Mouse (Mus musculus) megakaryocyte, adult 5-6 weeks (primary cell): ENCODE measurements around the gene Parp6. TPM values are rescaled to one million over a fixed set of nuclear protein-coding genes. Genes with fewer than 3 reads are reported as not detected.
A peak's percentile ranks its signal among the peaks of the same experiment; 100 is the strongest.

Experiments
- ATAC-seq: 2 replicates; pipeline ENCODE4 v1.8.0; 2016; ENCODE audit warnings: mild to moderate bottlenecking, inconsistent platforms; ENCODE audit not compliant: poor library complexity, severe bottlenecking
- total RNA-seq, 2 experiments: library from RNA; stranded (forward) in 1 of 2; stranded (reverse) in 1 of 2; fragments of 153-499, 151-499 nt in 1 of 2; fragments of 221-1000, 200-1000 nt in 1 of 2; gene quantifications; 2 replicates each; pipeline versions ENCODE4 v1.2.3 to v1.2.4; 2015 to 2017

Parp6 gene
- total RNA-seq, 2 experiments from 2014 or later = 23.0 to 35.2 TPM

DNA sequence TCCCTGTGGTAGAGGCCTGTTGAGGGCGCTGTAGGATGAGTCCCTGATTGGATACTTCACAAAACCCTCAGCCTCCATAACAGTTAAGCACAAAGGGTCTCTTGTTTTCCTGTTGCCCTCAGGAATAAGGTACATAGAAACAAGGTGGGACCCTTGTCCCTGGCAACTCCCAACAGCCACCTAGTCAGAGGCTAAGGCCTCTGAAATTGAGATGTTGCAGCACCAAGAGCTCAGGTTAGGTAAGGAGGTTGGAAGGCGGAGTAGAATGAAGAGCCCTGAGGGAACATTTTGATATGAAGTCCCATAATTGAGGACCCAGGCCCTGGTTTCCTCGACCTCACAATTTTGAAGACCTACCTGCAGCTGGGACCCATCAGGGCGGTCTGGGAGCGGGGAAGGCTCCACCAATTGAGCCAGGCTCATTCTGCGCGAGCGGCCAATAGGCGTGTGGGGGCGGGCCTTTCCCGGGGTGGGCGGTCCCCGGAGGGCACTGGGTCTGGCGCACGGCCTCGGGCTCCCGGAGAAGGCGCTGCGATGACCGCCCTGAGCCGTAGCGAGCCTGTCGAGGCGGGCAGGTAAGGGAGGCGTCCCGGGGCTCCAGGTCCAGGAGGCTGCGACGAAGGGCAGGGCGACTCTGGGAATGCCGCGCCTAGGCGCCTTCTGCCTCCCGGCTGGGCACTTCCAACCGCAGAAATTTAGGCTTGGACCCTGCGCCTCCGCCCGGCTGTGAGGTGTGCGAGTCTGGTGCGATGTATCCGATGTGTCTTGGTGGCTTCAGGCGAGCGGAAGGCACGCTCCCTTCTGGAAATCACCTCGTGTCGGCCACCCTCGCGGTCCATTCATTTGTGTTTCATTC, 62.8 kb downstream of the Parp6 start, which contains the start of gene Gramd2:
Gramd2 (plus strand) TSS at position 467 of the 856 bp plus-strand sequence.
- ATAC-seq = peak; percentile 73

DNA sequence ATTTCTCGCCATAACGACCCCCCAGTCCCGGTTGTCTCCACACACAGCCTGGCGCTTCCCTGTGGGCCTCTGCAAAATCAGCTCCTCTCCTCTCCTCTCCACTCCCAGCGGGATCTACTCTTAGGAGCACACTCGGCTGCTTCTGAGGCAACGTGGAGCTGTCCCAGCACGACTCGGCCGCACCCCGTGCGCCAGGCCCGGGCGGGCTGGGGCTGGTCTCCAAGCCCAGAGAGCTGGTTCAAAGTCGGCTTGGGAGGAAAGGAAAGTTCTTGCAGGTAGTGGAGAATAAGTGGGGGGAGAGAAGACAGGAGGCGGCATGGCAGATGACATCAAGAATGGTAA, 63.4 kb downstream of the Parp6 start:
- ATAC-seq = no peak

GRCm38 (mm10) chr9:59684020-59684419, 66.9 kb downstream of the Parp6 start:
- ATAC-seq = no peak

GRCm38 (mm10) chr9:59687416-59688046, 70.4 kb downstream of the Parp6 start:
- no peak for ATAC-seq

DNA sequence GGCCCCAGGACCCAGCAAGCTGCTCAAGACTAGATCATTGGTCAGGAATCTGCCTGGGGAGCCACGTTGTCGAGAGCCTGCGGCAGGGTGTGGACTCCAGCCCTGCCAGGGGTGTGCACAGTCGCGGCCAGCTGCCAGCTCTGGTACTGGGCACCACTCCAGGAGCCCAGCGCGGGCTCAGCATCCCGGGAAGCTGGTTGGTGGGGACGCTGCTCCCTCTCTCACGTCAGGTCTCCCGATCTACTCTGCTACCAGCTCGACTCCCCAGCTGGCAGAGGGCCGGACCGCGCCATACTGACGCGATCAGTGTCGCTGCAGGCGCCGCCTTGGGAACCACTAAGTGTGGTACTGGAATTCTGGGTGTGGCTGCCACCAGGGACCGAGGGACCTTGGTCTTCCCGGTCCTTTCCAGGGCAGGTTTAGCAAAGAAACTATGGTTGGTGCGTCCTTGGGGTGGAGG, 74.6 kb downstream of the Parp6 start:
- no peak for ATAC-seq

DNA sequence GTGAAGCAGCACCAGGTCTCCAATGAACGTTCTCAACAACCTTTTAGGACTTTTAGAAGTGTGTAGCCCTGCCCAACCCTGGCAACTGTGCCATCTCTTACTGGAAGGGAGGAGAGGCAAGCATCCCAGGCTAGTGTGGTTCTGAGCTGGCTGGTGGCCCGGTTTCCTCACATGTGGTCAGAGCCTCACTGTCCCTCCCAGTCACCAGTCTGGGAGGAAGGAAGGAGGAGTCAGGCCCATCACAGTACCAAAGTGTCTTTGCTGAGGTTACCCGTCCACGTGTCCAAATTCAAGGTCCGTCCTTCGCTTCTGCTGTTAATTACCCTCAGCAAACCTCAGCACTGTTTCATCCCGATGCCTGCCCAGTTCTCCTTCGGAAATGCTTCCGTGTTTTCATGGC, 75.1 kb downstream of the Parp6 start:
- ATAC-seq = no peak

GRCm38 (mm10) chr9:59694571-59695450, 77.7 kb downstream of the Parp6 start:
- ATAC-seq = no peak

- ATAC-seq = no peak
Observed at GRCm38 (mm10) chr9:59695451-59695813, 78.3 kb downstream of the Parp6 start.

GRCm38 (mm10) chr9:59696381-59696780, 79.3 kb downstream of the Parp6 start:
- no peak for ATAC-seq

Other genes starting within 250 kb of the Parp6 start
- 84.9 and 95.7 TPM in 2 replicates for gene Arih1, start 130.7 kb upstream of the Parp6 start, total RNA-seq (2015)
- gene Arih1, start 130.7 kb upstream of the Parp6 start, total RNA-seq (2017) = 71.7 and 94.6 TPM in 2 replicates
- gene Hexa, start 77.7 kb upstream of the Parp6 start, total RNA-seq (2015) = 159 and 162 TPM in 2 replicates
- gene Hexa, start 77.7 kb upstream of the Parp6 start, total RNA-seq (2017) = 252 and 269 TPM in 2 replicates
- 0.75 and 1.4 TPM in 2 replicates for gene Tmem202, start 77.4 kb upstream of the Parp6 start, total RNA-seq (2015)
- gene Tmem202, start 77.4 kb upstream of the Parp6 start, total RNA-seq (2017) = 0.41 and 0.59 TPM in 2 replicates
- not detected in 2 replicates for gene Celf6, start 39.4 kb upstream of the Parp6 start, total RNA-seq (2015)
- not detected in 2 replicates for gene Celf6, start 39.4 kb upstream of the Parp6 start, total RNA-seq (2017)
- 192 and 215 TPM in 2 replicates for gene Pkm, start 39.1 kb downstream of the Parp6 start, total RNA-seq (2015)
- 908 and 975 TPM in 2 replicates for gene Pkm, start 39.1 kb downstream of the Parp6 start, total RNA-seq (2017)
- 0.58 and 0.66 TPM in 2 replicates for gene Gramd2, start 62.9 kb downstream of the Parp6 start, total RNA-seq (2015)
- 0.88 and 1.3 TPM in 2 replicates for gene Gramd2, start 62.9 kb downstream of the Parp6 start, total RNA-seq (2017)
- gene Senp8, start 133.4 kb downstream of the Parp6 start, total RNA-seq (2015) = 4.1 and 7.5 TPM in 2 replicates
- gene Senp8, start 133.4 kb downstream of the Parp6 start, total RNA-seq (2017) = 4.2 and 4.8 TPM in 2 replicates
- gene Myo9a, start 133.6 kb downstream of the Parp6 start, total RNA-seq (2015) = 18.0 and 19.0 TPM in 2 replicates
- 32.4 and 38.7 TPM in 2 replicates for gene Myo9a, start 133.6 kb downstream of the Parp6 start, total RNA-seq (2017)